Mouse (Mus musculus): Measurements from ENCODE around the gene Cks2. TPM values are rescaled to one million over a fixed set of nuclear protein-coding genes. Genes with fewer than 3 reads are reported as not detected.

Cks2 gene
- 1 to 10 TPM; 1.6 to 1.8 TPM for total RNA-seq (2021)

GRCm38 (mm10) chr13:51644829-51645789 is at the start of gene Cks2:
Gene Cks2 (plus strand): TSS chr13:51645232.
- peak; percentile 92 to 93 for DNase-seq
- intact Hi-C loops (cut with DNase I): no loop called here

DNA sequence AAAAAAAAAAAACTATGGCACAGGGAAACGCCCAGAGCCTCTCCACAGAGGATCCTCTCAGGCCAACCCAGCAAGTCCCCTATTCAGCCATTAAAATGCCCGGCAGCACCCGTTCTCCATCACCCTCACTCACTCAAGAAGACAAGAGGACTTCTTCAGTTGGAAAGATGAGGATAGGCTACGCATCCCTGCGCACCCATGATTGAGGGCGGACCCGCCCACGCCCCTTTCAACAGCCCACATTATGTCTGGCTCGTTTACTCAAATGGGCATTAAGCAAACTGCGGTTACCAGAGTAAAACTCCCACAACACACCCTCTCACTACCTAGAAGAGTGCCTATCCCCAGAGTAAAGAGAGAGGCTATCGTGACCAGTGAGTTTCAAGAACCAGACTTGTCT is 49.6 kb upstream of the Cks2 start:
- intact Hi-C loops (cut with DNase I): no loop called here
- no peak for DNase-seq

DNA sequence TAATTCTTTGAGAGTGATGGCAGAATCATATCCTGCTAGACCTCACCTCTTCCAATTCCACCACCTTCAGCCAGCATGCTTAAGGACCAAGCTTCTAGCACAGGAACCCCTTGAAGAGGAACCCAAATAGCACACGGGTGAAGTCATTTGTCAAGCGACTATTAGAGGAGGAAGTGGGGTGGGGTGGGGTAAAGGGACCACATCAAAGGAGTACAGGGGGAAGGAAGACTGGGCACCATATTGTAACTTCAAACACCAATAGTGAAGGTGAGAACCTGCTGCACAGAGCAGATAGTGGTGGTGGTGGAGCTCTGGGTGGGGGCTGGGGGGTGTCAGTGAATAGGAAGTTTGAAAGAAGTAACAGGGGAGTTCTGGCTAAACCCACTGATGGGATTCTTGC is 47.0 kb upstream of the Cks2 start:
- DNase-seq: no peak
- intact Hi-C loops (cut with DNase I): no loop called here

DNA sequence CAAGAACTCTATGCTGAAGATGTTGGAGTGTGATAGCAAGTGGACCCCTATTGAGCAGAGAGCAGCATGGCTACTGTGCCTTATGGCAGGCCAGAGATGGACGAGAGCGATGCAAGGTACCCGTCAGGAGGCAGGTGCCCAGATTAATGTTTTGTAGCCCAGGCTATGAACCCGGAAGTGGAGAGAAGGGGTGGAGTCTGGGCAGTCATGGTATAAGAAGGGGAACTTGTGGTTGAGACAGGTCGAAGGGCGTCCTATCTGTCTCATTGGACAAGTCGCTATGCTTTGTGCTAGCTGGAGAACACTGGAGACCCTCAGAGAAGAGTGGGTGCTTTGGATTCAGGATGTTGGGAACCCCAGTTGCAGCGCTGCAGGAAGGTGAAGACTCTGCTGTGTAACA is 44.9 kb upstream of the Cks2 start:
- intact Hi-C loops (cut with DNase I): no loop called here
- no peak for DNase-seq

GRCm38 (mm10) chr13:51602764-51603163 is 42.3 kb upstream of the Cks2 start:
- intact Hi-C loops (cut with DNase I): no loop called here

DNA sequence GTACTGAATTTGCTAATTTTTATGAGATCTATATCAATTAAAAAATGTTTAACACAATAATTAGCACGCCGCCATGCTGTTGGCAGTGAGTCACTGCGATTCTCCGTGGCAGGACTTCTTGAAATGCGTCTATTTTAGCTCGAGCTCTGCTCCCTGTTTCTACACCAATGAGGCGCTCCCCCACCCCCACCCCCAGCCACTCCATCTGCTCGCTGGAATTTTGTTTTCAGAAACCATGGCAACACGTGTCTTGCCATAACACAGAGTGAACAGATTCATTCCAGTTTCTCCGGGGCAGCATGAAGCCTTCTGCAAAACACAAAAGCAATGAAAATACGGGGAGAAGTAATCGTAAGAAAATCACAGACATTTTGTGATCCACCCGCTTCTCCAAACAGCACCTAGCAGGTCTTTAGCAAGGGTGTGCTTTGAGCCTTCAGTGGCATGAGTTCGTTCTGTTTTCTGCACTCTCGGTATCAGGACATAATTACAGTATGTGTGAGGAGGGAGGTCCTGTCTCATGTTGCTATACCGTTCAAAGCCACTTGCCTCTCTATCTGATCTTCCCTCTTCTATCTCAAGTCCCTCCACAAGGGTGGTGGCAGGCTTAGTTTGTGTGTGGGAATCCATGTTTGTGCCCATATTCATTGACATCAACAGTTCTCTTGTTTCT is 41.7 kb upstream of the Cks2 start:
- intact Hi-C loops (cut with DNase I): no loop called here

More at GRCm38 (mm10) chr13:51602764-51603163, 42.3 kb upstream of the Cks2 start:
- DNase-seq: no peak

GRCm38 (mm10) chr13:51603894-51604244 is 41.2 kb upstream of the Cks2 start:
- intact Hi-C loops (cut with DNase I): no loop called here
- no peak for DNase-seq

More for the DNA sequence above, 41.7 kb upstream of the Cks2 start:
- DNase-seq: no peak

- DNase-seq: no peak
- intact Hi-C loops (cut with DNase I): no loop called here
Measured at GRCm38 (mm10) chr13:51609231-51609630, 35.8 kb upstream of the Cks2 start.

- intact Hi-C loops (cut with DNase I): no loop called here
- DNase-seq: no peak
Measured at GRCm38 (mm10) chr13:51611060-51611459, 34.0 kb upstream of the Cks2 start.

- intact Hi-C loops (cut with DNase I): no loop called here
- DNase-seq: no peak
Measured at GRCm38 (mm10) chr13:51611500-51611899, 33.5 kb upstream of the Cks2 start.

- peak in 1 of 2 experiments; percentile 8 for DNase-seq
- intact Hi-C loops (cut with DNase I): loop anchor here (5.0 kb wide), 3 partner anchors 49 to 424 kb away; partner anchors contain the start of gene Shc3
Measured at GRCm38 (mm10) chr13:51615815-51616214, 29.2 kb upstream of the Cks2 start.

DNA sequence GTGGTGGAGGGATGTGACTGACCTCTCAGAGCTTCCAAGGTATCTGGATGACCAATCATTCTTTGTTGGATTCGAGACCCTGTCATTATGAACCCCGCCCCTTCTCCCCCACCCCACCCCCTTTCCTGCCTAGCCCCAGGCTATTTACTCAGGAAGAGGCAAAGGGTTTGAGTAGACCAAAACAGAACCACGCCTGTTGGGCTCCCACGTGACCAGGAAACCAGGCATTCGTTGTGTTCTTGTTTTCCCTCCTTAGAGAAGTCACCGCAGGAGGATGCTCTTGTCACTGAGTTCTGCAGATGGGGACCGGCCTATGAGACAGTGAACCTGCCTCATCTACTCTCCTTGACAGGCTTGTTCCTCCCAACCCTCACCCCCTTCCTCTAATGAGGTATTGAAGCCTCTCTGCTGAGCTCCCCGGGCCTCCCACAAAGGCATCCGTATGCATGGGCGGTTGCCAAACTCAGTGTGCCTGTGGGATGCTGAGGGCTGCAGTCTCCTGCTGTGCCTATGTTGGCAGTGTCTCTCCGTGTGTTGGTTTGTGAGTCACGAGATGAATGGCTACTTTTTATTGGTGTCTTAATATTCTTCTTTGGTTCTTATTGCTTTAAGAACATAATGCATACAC is 28.5 kb upstream of the Cks2 start:
- DNase-seq: no peak
- intact Hi-C loops (cut with DNase I): loop anchor here (1.0 to 5.0 kb wide), 4 partner anchors 49 to 665 kb away; partner anchors contain the start of gene Shc3

DNA sequence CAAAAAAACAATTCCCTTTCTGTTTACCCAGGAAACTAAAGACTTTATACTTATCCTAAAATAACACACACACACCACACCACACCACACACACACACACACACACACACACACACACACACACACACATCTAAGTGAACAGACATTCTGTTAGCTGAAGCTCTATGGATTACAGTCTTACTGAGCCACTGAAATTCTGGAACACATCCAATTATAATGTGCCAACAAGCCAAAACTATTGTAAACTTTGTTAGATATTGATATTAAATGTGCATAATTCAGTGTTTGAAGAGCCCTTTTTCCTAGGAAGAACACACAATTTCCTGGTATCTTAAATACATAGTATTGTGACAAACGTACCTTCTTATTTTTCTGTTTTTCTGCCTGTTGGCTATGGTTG is 27.7 kb upstream of the Cks2 start:
- DNase-seq: no peak
- intact Hi-C loops (cut with DNase I): loop anchor here (1.0 to 5.0 kb wide), 4 partner anchors 50 to 666 kb away; partner anchors contain the start of gene Shc3

- peak; percentile 47 to 72 for DNase-seq
- intact Hi-C loops (cut with DNase I): loop anchor here (1.0 to 5.0 kb wide), 4 partner anchors 51 to 667 kb away; partner anchors contain the start of gene Shc3
Measured at GRCm38 (mm10) chr13:51617861-51618260, 27.2 kb upstream of the Cks2 start.

GRCm38 (mm10) chr13:51618602-51619001 is 26.4 kb upstream of the Cks2 start:
- intact Hi-C loops (cut with DNase I): loop anchor here (5.0 kb wide), 3 partner anchors 51 to 426 kb away; partner anchors contain the start of gene Shc3
- DNase-seq: no peak

- no peak for DNase-seq
- intact Hi-C loops (cut with DNase I): no loop called here
Measured at GRCm38 (mm10) chr13:51622626-51623025, 22.4 kb upstream of the Cks2 start.

DNA sequence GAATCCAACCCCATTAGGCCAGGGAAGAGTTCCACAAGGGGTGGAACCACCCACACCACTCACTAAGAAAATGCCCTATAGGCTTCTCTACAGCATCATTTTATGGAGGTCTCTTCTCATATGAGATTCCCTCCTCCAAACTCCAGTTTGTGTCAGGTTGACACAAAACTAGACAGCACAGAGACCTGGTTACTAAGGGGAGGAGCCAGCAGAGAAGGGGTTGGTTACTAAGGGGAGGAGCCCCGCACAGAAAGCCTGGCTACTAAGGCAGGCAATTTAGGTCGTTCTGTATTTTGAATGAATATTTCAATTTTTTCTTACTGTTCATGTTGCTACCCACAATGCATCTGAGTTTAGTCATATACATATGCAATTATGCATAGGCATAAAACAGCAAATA is 21.4 kb upstream of the Cks2 start:
- intact Hi-C loops (cut with DNase I): no loop called here
- no peak for DNase-seq

GRCm38 (mm10) chr13:51628273-51628848 is 16.7 kb upstream of the Cks2 start:
- intact Hi-C loops (cut with DNase I): no loop called here
- no peak for DNase-seq

DNA sequence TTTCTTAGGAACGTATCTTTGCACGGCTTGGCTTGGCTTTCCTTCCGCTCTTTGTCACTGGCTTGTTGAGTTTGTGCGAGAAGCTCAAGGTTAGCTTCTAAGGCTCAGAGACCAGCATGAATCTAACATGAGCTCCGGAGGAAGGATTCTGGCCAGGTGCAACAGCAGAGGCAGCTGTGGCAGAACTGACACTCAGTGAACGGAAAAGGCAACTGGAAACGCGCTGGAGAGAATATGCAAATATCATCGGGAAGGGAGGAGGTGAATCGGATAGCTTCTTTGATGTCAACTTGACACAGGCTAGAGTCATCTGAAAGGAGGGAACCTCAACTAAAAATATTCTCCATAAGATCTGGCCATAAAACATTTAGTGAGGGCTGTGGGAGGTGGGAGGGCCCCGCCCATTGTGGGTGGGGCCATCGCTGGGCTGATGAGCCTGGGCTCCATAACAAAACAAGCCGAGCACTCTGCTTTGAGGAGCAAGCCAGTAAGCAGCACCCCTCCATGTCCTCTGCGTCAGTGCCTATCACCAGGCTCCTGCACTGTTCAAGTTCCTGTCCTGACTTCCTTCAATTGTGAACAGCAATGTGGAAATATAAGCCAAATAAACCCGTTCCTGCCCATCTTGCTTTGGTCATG is 13.6 kb upstream of the Cks2 start:
- intact Hi-C loops (cut with DNase I): no loop called here
- DNase-seq: no peak

GRCm38 (mm10) chr13:51632560-51633218 is 12.3 kb upstream of the Cks2 start:
- DNase-seq: no peak
- intact Hi-C loops (cut with DNase I): no loop called here
